In the genomic region with DNA sequence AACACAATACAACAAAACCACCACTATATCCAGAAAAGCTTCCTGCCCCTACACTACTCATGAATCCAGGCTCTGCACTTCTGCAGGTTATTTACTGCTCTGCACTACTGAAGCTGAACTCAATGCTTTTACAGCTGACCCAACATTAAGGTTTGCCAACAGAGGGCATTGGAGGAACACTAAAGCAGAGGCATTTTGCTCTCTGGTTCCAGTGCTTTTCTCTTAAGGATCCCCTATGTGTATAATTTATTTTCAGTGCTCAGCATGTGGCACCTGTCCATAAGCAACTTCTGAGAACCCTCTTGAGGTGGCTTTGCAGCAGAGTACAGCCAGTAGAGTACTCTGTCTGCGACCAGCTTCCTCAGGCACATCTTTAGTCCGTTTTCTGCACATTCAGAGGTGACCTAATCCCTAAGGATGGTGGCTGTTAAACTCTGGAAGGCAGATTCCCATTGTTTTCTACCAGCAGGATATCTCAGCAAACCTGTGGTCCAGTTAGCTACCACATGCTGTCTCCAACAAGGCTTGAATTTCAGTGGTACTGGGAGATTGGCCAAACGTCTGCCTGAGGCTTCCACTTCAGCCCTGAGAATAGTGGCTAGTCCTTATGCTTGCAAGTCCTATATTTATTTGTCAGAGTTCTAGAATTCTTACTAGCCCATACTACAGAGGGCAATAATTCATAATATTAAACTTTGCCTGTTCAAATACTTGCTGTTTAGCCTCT, we compare ENCODE assay signal across 11 mouse cellular contexts.
A peak's percentile ranks its signal among the peaks of the same experiment; 100 is the strongest.
DNase-seq lines count a peak whose midpoint lies in the region; ATAC-seq and TF ChIP-seq lines count a peak whose summit lies in the region.
"Had no signal": no experiment of that assay in that cellular context is flagged by ENCODE, and none has a peak within 500 bp of the region (broad histone marks: within the 10 kb centered on the region; RNA-seq: fewer than 3 reads in every experiment).

No protein-coding gene starts in this region.

- TF ChIP-seq POLR2A in myocyte (IDR thresholded peaks at IDR 0.05; ENCODE audit: insufficient read length, low read depth) = no peak

- peak; percentile 43; the same call in 1 of the 2 replicates for TF ChIP-seq CTCF in gastrocnemius, adult 2 months (IDR thresholded peaks at IDR 0.05)
- TF ChIP-seq CTCF in liver, postnatal 0 days (IDR thresholded peaks at IDR 0.05; ENCODE audit: low read depth) = peak; percentile 38

- peak overlapping the region; percentile 16; the same call in 1 of the 2 replicates for H3K27ac ChIP-seq in gastrocnemius, adult 2 months
- no peak overlapping the region for H3K27ac ChIP-seq in liver, postnatal 0 days (ENCODE audit: low read depth)
- no peak overlapping the region for H3K27ac ChIP-seq in liver, embryonic 11.5 days (ENCODE audit: low read depth, low read length)

- no peak overlapping the region for H3ac ChIP-seq in myocyte (ENCODE audit: control insufficient read depth, insufficient read length)

- no peak overlapping the region for H3K9ac ChIP-seq in liver, postnatal 0 days (replicated peaks)
- no peak overlapping the region for H3K9ac ChIP-seq in liver, embryonic 11.5 days (ENCODE audit: low read depth, low read length)

- H3K4me1 ChIP-seq in liver, postnatal 0 days (ENCODE audit: insufficient read depth) = no peaks in the 10 kb centered on the region
- H3K4me1 ChIP-seq in liver, embryonic 11.5 days (replicated peaks; ENCODE audit: control insufficient read depth, insufficient read depth, low read length) = no peaks in the 10 kb centered on the region

- no peak for TF ChIP-seq EP300 in liver, postnatal 0 days (IDR thresholded peaks at IDR 0.05; ENCODE audit: low read depth)

- DNase-seq in gastrocnemius, adult 2 months = peak; percentile 14
- no peak for DNase-seq in gastrocnemius, postnatal 10 days
- no peak for DNase-seq in liver, postnatal 0 days
- no peak for DNase-seq in liver, embryonic 11.5 days (ENCODE audit: low spot score)
- peak; percentile 22 to 33 for DNase-seq in cerebellum, adult 18-20 months
- DNase-seq in left cerebral cortex, postnatal 25 days (ENCODE audit: low spot score in 2 of 2) = no peak
- DNase-seq: heart, adult 11 months; left cerebral cortex, postnatal 4 days; thymus, adult 2 months had no signal

- ATAC-seq in liver, postnatal 0 days = no peak
- ATAC-seq in liver, embryonic 11.5 days (replicated peaks; ENCODE audit: low FRiP score) = no peak
- no peak for ATAC-seq in erythroblast, adult 5-6 weeks (replicated peaks; ENCODE audit: low FRiP score, poor library complexity, severe bottlenecking)

- intact Hi-C loops in gastrocnemius, adult 2 months (cut with DNase I) = no loop called here
- intact Hi-C loops in left cerebral cortex, postnatal 25 days (cut with DNase I) = no loop called here

- H3K79me2 ChIP-seq in myocyte (ENCODE audit: control insufficient read depth, insufficient read depth) = no peaks in the 10 kb centered on the region

- H3K4me2 ChIP-seq in liver, postnatal 0 days (ENCODE audit: low read depth, low read length) = no peak overlapping the region
- H3K4me2 ChIP-seq in liver, embryonic 11.5 days = no peak overlapping the region
- peak overlapping the region; percentile 42 for H3K4me2 ChIP-seq in myocyte (ENCODE audit: low read depth)

- no peak overlapping the region for H3K4me3 ChIP-seq in gastrocnemius, adult 2 months
- H3K4me3 ChIP-seq in liver, postnatal 0 days (ENCODE audit: low read depth, low read length) = no peak overlapping the region
- H3K4me3 ChIP-seq in liver, embryonic 11.5 days (ENCODE audit: low read depth, low read length) = no peak overlapping the region
- H3K4me3 ChIP-seq in myocyte = no peak overlapping the region

- WGBS in liver, postnatal 0 days (ENCODE audit: insufficient replicate concordance) = 54% methylated on average over 3 of the region's 3 CpGs
- WGBS in liver, embryonic 11.5 days = 49% methylated on average over 3 of the region's 3 CpGs

- H3K27me3 ChIP-seq in liver, postnatal 0 days (ENCODE audit: insufficient read depth, low read length) = no peaks in the 10 kb centered on the region
- H3K27me3 ChIP-seq in liver, embryonic 11.5 days (replicated peaks; ENCODE audit: control insufficient read depth, insufficient read depth, low read length) = no peaks in the 10 kb centered on the region
- no peaks in the 10 kb centered on the region for H3K27me3 ChIP-seq in myocyte (ENCODE audit: control insufficient read depth, insufficient read depth, insufficient read length)

- H3K36me3 ChIP-seq in liver, postnatal 0 days (replicated peaks; ENCODE audit: insufficient read depth, low read length) = no peaks in the 10 kb centered on the region
- H3K36me3 ChIP-seq in liver, embryonic 11.5 days (ENCODE audit: control insufficient read depth, insufficient read depth, low read length) = no peaks in the 10 kb centered on the region
- no peaks in the 10 kb centered on the region for H3K36me3 ChIP-seq in myocyte (ENCODE audit: control insufficient read depth, insufficient read depth)

- no peaks in the 10 kb centered on the region for H3K9me3 ChIP-seq in liver, postnatal 0 days (ENCODE audit: low read length)
- no peaks in the 10 kb centered on the region for H3K9me3 ChIP-seq in liver, embryonic 11.5 days (ENCODE audit: control insufficient read depth, low read length)

TF ChIP-seq in myocyte, 11 proteins besides CTCF, POLR2A, EP300 and RAD21:
- no peak for TF ChIP-seq CEBPB (IDR thresholded peaks at IDR 0.05; ENCODE audit: insufficient read depth, poor library complexity, severe bottlenecking)
- TF ChIP-seq TCF3 (IDR thresholded peaks at IDR 0.05; ENCODE audit: insufficient read length, low read depth) = no peak
- TF ChIP-seq MAX (IDR thresholded peaks at IDR 0.05; ENCODE audit: low read depth) = no peak
- TF ChIP-seq E2F4 (IDR thresholded peaks at IDR 0.05; ENCODE audit: insufficient read depth) = no peak
- TF ChIP-seq REST (IDR thresholded peaks at IDR 0.05; ENCODE audit: insufficient read depth, insufficient read length) = no peak
- TF ChIP-seq MYOD1 (IDR thresholded peaks at IDR 0.05; ENCODE audit: control insufficient read depth in 1 of 3, insufficient read length in 2 of 3, low read depth in 2 of 3) = no peak

Comparison
In these comparisons a context has a peak if more than half of its experiments do, and no peak if none do; other contexts are left out.
1. DNase-seq: peak in gastrocnemius, adult 2 months (single experiment) and cerebellum, adult 18-20 months (2 of 2); none in gastrocnemius, postnatal 10 days (single experiment), liver, postnatal 0 days (single experiment), liver, embryonic 11.5 days (single experiment) and left cerebral cortex, postnatal 25 days (0 of 2).